Mouse (Mus musculus) gastrocnemius, adult 18-20 months (tissue): ENCODE results near the gene Saa1. TPM values are rescaled to one million over a fixed set of nuclear protein-coding genes. Genes with fewer than 3 reads are reported as not detected.
A peak's percentile ranks its signal among the peaks of the same experiment; 100 is the strongest.

ENCODE experiments used
- DNase-seq: peaks from one replicate; pipeline ENCODE4 v3.0.0; 2021; ENCODE audit warnings: low spot score
- total RNA-seq, 2 experiments: library from RNA; stranded (reverse); gene quantifications; 2 replicates each; pipeline ENCODE4 v1.2.3; 2021

Saa1 gene
- total RNA-seq, 2 experiments from 2014 or later: not detected

GRCm38 (mm10) chr7:46718591-46719270 is 24.0 kb downstream of the Saa1 start:
- no peak for DNase-seq

DNA sequence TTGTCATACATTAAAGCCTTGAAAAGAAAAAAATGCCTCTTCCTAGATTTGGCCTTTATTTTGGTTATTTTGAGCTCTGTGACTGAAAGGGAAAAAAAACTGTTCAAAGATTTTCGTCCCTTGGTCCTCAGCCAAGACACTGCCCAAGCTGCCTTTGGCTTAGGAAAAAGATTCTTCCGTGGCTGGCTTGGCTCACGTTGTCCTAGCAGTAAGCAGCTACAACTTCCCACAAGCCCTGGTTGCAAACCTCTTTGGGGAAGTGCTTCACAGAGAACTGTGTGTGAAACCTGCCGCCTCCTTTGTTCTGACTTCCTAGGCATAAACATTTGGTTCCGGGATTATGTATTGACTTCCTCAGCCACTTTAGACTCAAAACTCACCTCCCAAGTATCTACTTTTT is 25.9 kb downstream of the Saa1 start:
- peak; percentile 38 for DNase-seq

GRCm38 (mm10) chr7:46715600-46715999 is 27.2 kb downstream of the Saa1 start, which contains the start of gene Saa3:
Gene Saa3 (minus strand): TSS chr7:46715700.
- no peak for DNase-seq

DNA sequence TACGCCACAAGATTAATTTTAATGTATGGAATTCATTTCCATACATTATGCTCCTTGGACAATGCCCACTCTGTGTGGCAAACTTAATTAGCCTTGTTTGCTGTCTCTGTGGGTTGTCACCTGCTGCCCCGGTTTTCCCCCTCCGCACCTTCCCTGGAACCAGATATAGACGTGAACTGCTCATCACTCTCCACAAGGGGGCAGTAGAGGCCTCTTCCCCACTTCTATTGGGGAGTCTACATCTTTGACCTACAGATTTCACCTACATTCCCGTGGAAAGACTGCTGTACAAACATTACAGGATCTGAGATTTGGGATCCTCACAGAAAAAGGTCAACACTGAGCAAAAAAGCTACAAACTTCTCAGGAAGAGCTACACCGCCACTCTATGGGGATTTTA is 28.3 kb downstream of the Saa1 start:
- DNase-seq: peak; percentile 67

- DNase-seq: no peak
Observed at GRCm38 (mm10) chr7:46712250-46712649, 30.5 kb downstream of the Saa1 start.

- peak; percentile 81 for DNase-seq
Observed at GRCm38 (mm10) chr7:46710390-46710844, 32.4 kb downstream of the Saa1 start, which contains the start of gene Saal1. Gene Saal1 (minus strand): TSS chr7:46710680.

DNA sequence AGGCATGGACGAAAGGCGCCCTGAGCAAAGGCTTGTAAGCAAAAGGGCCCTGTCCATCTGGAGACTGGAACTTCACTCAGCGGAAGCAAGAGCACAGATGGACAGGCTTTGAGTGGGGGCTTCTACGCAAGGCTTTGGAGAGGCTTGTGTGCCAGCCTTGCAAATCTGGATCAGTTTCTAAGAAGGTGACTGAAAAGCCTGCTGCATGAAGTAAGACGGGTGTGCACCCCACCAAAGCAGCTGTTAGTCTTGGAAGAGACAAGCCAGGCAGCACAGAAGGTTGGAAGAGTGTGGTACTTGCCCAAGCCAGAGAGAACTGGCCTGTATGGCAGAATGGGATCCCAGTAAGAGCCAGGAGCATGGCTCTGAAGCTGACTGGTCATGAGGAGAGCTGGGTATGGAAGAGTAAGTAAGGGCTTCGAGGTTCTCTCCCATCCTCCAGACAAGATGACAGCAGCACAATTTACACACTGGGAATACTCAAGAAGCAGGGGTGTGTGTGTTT is 42.2 kb downstream of the Saa1 start:
- DNase-seq: no peak

GRCm38 (mm10) chr7:46696754-46697153 is 46.0 kb downstream of the Saa1 start:
- DNase-seq: no peak

Other genes with a start within 250 kb of the Saa1 start
- 1 to 10 TPM; 3.9 to 4.3 TPM for gene Sergef, start 103.2 kb downstream of the Saa1 start, total RNA-seq
- gene Tph1, start 70.4 kb downstream of the Saa1 start, total RNA-seq: under 1 TPM; 0.21 to 0.41 TPM
- gene Saal1, start 32.3 kb downstream of the Saa1 start, total RNA-seq: 1 to 10 TPM; 2.7 to 3.0 TPM
- gene Saa3, start 27.3 kb downstream of the Saa1 start, total RNA-seq: not detected
- under 1 TPM in 1 of 2 experiments, not detected in 1; 0.09 TPM for gene Saa4, start 10.4 kb downstream of the Saa1 start, total RNA-seq
- gene Saa2, start 8.8 kb upstream of the Saa1 start, total RNA-seq: under 1 TPM in 1 of 2 experiments, not detected in 1; 0.40 TPM
- gene Hps5, start 53.1 kb upstream of the Saa1 start, total RNA-seq: 10 to 100 TPM; 11.2 to 12.1 TPM
- 10 to 100 TPM; 15.4 to 18.2 TPM for gene Gtf2h1, start 53.1 kb upstream of the Saa1 start, total RNA-seq
- 1,000 to 10,000 TPM; 2,332 to 2,702 TPM for gene Ldha, start 98.5 kb upstream of the Saa1 start, total RNA-seq
- not detected for gene Ldhc, start 118.2 kb upstream of the Saa1 start, total RNA-seq
- 10 to 100 TPM; 54.4 to 59.1 TPM for gene Tsg101, start 177.0 kb upstream of the Saa1 start, total RNA-seq
- gene Uevld, start 215.5 kb upstream of the Saa1 start, total RNA-seq: 10 to 100 TPM; 10.5 to 11.5 TPM
- not detected for gene Gm9999, start 240.6 kb upstream of the Saa1 start, total RNA-seq